Mouse (Mus musculus) liver, embryonic 14.5 days (tissue): ENCODE results near the gene Ehbp1l1.

Experiments used
- CTCF ChIP-seq: IDR thresholded peaks from 2 replicates; pipeline ENCODE4 v1.5.1; 2016; ENCODE audit warnings: antibody characterized with exemption, low read depth, control low read depth
- EP300 ChIP-seq: IDR thresholded peaks from 2 replicates; pipeline ENCODE4 v1.6.1; 2016; ENCODE audit warnings: antibody characterized with exemption, low read depth

- TF ChIP-seq CTCF (no peak), EP300 (no peak)
These were observed 12.4 kb downstream of the Ehbp1l1 start for GRCm38 (mm10) chr19:5713730-5714129.
